ENCODE assay signal across 16 mouse cellular contexts in the genomic region with DNA sequence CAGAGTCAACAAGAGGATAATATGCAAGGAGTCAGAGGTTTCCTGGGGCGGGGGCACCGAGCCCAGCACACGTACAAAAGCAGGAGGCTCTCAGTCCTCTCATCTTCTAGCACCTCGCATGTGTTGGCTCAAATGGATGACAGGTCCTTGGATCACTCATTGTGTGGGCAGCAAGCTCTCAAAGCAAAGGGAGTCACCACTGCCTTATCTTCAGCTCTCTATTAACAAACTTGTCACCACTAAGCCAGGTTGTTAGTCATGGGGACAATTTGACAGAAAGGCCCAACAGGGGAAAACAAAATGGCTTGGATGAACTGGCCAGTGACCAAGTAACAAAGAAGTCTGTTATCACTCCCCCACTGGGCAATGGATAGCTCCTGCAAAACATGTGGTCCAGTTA.
"Had no signal": no experiment of that assay in that cellular context is flagged by ENCODE, and none has a peak within 500 bp of the region (broad histone marks: within the 10 kb centered on the region; RNA-seq: fewer than 3 reads in every experiment).

No protein-coding gene starts in this region.

- H3K4me3 ChIP-seq: kidney, embryonic 15.5 days; left cerebral cortex, adult 2 months; limb, embryonic 10.5 days; liver, embryonic 15.5 days; myocyte; neural tube, embryonic 15.5 days; stomach, embryonic 15.5 days had no signal

- H3K27me3 ChIP-seq: kidney, embryonic 15.5 days; liver, embryonic 15.5 days; neural tube, embryonic 15.5 days; stomach, embryonic 15.5 days had no signal

- H3K36me3 ChIP-seq: kidney, embryonic 15.5 days; limb, embryonic 10.5 days; liver, embryonic 15.5 days; neural tube, embryonic 15.5 days; stomach, embryonic 15.5 days had no signal

- H3K4me2 ChIP-seq: kidney, embryonic 15.5 days; liver, embryonic 11.5 days; liver, embryonic 15.5 days; neural tube, embryonic 15.5 days; stomach, embryonic 15.5 days had no signal

- H3K9me3 ChIP-seq: kidney, embryonic 15.5 days; limb, embryonic 10.5 days; liver, embryonic 15.5 days; neural tube, embryonic 15.5 days; stomach, embryonic 15.5 days had no signal

- H3K4me1 ChIP-seq: kidney, embryonic 15.5 days; limb, embryonic 10.5 days; liver, embryonic 15.5 days; neural tube, embryonic 15.5 days; stomach, embryonic 15.5 days had no signal

- ATAC-seq: lung, postnatal 0 days had no signal

- DNase-seq: kidney, postnatal 14 days; lung, adult 2 months; lung, postnatal 36 days; midbrain, embryonic 14.5 days; right cerebral cortex, postnatal 4 days; spleen, adult 18-20 months; thymus, postnatal 36 days had no signal

- H3K9ac ChIP-seq: kidney, embryonic 15.5 days; liver, embryonic 15.5 days; neural tube, embryonic 15.5 days; stomach, embryonic 15.5 days had no signal

- H3K27ac ChIP-seq: kidney, embryonic 15.5 days; left cerebral cortex, adult 2 months; limb, embryonic 10.5 days; liver, embryonic 15.5 days; neural tube, embryonic 15.5 days; stomach, embryonic 15.5 days had no signal
